Mouse (Mus musculus) right cerebral cortex, postnatal 14 days (tissue): Measurements from ENCODE around the gene Map3k19.

Source experiments
- DNase-seq: peaks from one replicate; pipeline ENCODE4 v3.0.0; 2022

Gene Map3k19

GRCm38 (mm10) chr1:127854486-127855222 is at the start of gene Map3k19:
TSS of gene Map3k19 (minus strand) at chr1:127855031.
- DNase-seq = peak; percentile 22

GRCm38 (mm10) chr1:127899401-127899800 is 44.6 kb upstream of the Map3k19 start:
- DNase-seq = no peak

GRCm38 (mm10) chr1:127869276-127869675 is 14.4 kb upstream of the Map3k19 start:
- no peak for DNase-seq

GRCm38 (mm10) chr1:127868300-127869261 is 13.8 kb upstream of the Map3k19 start, which contains the start of gene Rab3gap1:
TSS of gene Rab3gap1 (plus strand) at chr1:127868773.
- DNase-seq = peak; percentile 88

GRCm38 (mm10) chr1:127863806-127864205 is 9.0 kb upstream of the Map3k19 start:
- no peak for DNase-seq

GRCm38 (mm10) chr1:127861900-127862299 is 7.1 kb upstream of the Map3k19 start:
- no peak for DNase-seq

GRCm38 (mm10) chr1:127860492-127860891 is 5.7 kb upstream of the Map3k19 start:
- no peak for DNase-seq

- DNase-seq = no peak
Measured at GRCm38 (mm10) chr1:127859799-127860400, 5.1 kb upstream of the Map3k19 start.

- DNase-seq = no peak
Measured at GRCm38 (mm10) chr1:127858945-127859648, 4.3 kb upstream of the Map3k19 start.

- DNase-seq = no peak
Measured at GRCm38 (mm10) chr1:127850075-127850610, 4.7 kb downstream of the Map3k19 start.

GRCm38 (mm10) chr1:127845472-127845871 is 9.4 kb downstream of the Map3k19 start:
- no peak for DNase-seq

- no peak for DNase-seq
Measured at GRCm38 (mm10) chr1:127838602-127839001, 16.2 kb downstream of the Map3k19 start.

GRCm38 (mm10) chr1:127836619-127837018 is 18.2 kb downstream of the Map3k19 start:
- DNase-seq = no peak

GRCm38 (mm10) chr1:127834202-127834601 is 20.6 kb downstream of the Map3k19 start:
- no peak for DNase-seq

GRCm38 (mm10) chr1:127833714-127834113 is 21.1 kb downstream of the Map3k19 start:
- DNase-seq = no peak

- no peak for DNase-seq
Measured at GRCm38 (mm10) chr1:127830215-127830921, 24.5 kb downstream of the Map3k19 start.

GRCm38 (mm10) chr1:127827325-127827724 is 27.5 kb downstream of the Map3k19 start:
- no peak for DNase-seq

GRCm38 (mm10) chr1:127816381-127816780 is 38.5 kb downstream of the Map3k19 start:
- DNase-seq = no peak

- no peak for DNase-seq
Measured at GRCm38 (mm10) chr1:127812929-127813328, 41.9 kb downstream of the Map3k19 start.

GRCm38 (mm10) chr1:127808671-127809070 is 46.2 kb downstream of the Map3k19 start:
- no peak for DNase-seq

GRCm38 (mm10) chr1:127802916-127803315 is 51.9 kb downstream of the Map3k19 start:
- no peak for DNase-seq

GRCm38 (mm10) chr1:127796752-127797151 is 58.1 kb downstream of the Map3k19 start:
- no peak for DNase-seq
